Mouse (Mus musculus) liver, embryonic 14.5 days (tissue): ENCODE results near the gene Mettl7b. TPM values are rescaled to one million over a fixed set of nuclear protein-coding genes. Genes with fewer than 3 reads are reported as not detected.
A peak's percentile ranks its signal among the peaks of the same experiment; 100 is the strongest.

Source experiments
- ATAC-seq: fragments of 200-750 bp; cut with Nextera tagmentation; 2 replicates; pipeline ENCODE4 v1.8.0; 2017; ENCODE audit warnings: moderate number of reproducible peaks, mild to moderate bottlenecking, moderate library complexity; ENCODE audit not compliant: insufficient read depth
- DNase-seq, 3 experiments: peaks; one replicate each; pipeline ENCODE4 v3.0.0-alpha.2; 2012 to 2013; ENCODE audit warnings: low read depth in 3 of 3, low spot score in 3 of 3
- H3K27ac ChIP-seq: fragments of 300-500 bp; sonication (generic); 2 replicates; pipeline ENCODE4 v1.5.1; 2014; ENCODE audit warnings: moderate library complexity, mild to moderate bottlenecking, control low read depth, inconsistent platforms
- H3K27me3 ChIP-seq: fragments of 300-500 bp; sonication (generic); 2 replicates; pipeline ENCODE4 v1.6.1; 2014; ENCODE audit warnings: mild to moderate bottlenecking, low read length, moderate library complexity; ENCODE audit not compliant: control insufficient read depth, insufficient read depth
- H3K36me3 ChIP-seq: fragments of 300-500 bp; sonication (generic); replicated peaks from 2 replicates; pipeline ENCODE4 v1.6.1; 2014; ENCODE audit warnings: low read depth; ENCODE audit not compliant: control insufficient read depth, insufficient read depth
- H3K4me1 ChIP-seq, 2 experiments: fragments of 200-500 bp in 1 of 2; fragments of 300-500 bp in 1 of 2; sonication (generic) in 1 of 2; replicated peaks; 2 replicates each; pipeline ENCODE4 v1.6.1; 2012 to 2014; ENCODE audit warnings: antibody characterized with exemption in 1 of 2, inconsistent platforms in 1 of 2, low read length in 1 of 2; ENCODE audit not compliant: control insufficient read depth in 2 of 2, insufficient read depth in 2 of 2
- H3K4me2 ChIP-seq: fragments of 300-500 bp; sonication (generic); 2 replicates; pipeline ENCODE4 v1.6.1; 2014; ENCODE audit warnings: low read depth, mild to moderate bottlenecking, control low read depth, moderate library complexity
- H3K4me3 ChIP-seq, 2 experiments: fragments of 200-500 bp in 1 of 2; fragments of 300-500 bp in 1 of 2; sonication (generic) in 1 of 2; 2 replicates each; pipeline ENCODE4 v1.5.1; 2012 to 2014; ENCODE audit warnings: low read depth in 2 of 2, low read length in 2 of 2, mild to moderate bottlenecking in 2 of 2, control low read depth in 1 of 2, inconsistent platforms in 1 of 2, moderate library complexity in 1 of 2; ENCODE audit not compliant: insufficient read depth in 1 of 2
- H3K9ac ChIP-seq: fragments of 300-500 bp; sonication (generic); replicated peaks from 2 replicates; pipeline ENCODE4 v1.6.1; 2014; ENCODE audit warnings: mild to moderate bottlenecking, control low read depth, moderate library complexity
- H3K9me3 ChIP-seq: fragments of 300-500 bp; sonication (generic); 2 replicates; pipeline ENCODE4 v1.6.1; 2016; ENCODE audit warnings: low read length, mixed read lengths; ENCODE audit not compliant: control insufficient read depth
- CTCF ChIP-seq: IDR thresholded peaks from 2 replicates; pipeline ENCODE4 v1.5.1; 2016; ENCODE audit warnings: antibody characterized with exemption, low read depth, control low read depth
- EP300 ChIP-seq: IDR thresholded peaks from 2 replicates; pipeline ENCODE4 v1.6.1; 2016; ENCODE audit warnings: antibody characterized with exemption, low read depth
- WGBS: fragments of 180-500 bp; shearing (Covaris S2); extraction: QIAGEN DNeasy Blood & Tissue Kit; methylation state at CpG from one replicate; pipeline ENCODE4 v1.1.7; 2014; ENCODE audit not compliant: insufficient replicate concordance; 5-methylcytosine and 5-hydroxymethylcytosine counted together
- polyA plus RNA-seq, 2 experiments: library from polyadenylated mRNA; depleted of rRNA in 1 of 2; stranded (reverse) in 1 of 2; unstranded in 1 of 2; fragments of >200 nt; fragmentation: Nextera tagmentation in 1 of 2; extraction: Ambion mirVana in 1 of 2; gene quantifications; 2 replicates each; pipeline versions ENCODE4 v1.2.1 to v1.2.3; 2012 to 2014

The Mettl7b gene
- not detected in 2 replicates for polyA plus RNA-seq (2012; rRNA removed)
- polyA plus RNA-seq (2014; fragmentation: Nextera tagmentation; extraction: Ambion mirVana), result not detected in 2 replicates

DNA sequence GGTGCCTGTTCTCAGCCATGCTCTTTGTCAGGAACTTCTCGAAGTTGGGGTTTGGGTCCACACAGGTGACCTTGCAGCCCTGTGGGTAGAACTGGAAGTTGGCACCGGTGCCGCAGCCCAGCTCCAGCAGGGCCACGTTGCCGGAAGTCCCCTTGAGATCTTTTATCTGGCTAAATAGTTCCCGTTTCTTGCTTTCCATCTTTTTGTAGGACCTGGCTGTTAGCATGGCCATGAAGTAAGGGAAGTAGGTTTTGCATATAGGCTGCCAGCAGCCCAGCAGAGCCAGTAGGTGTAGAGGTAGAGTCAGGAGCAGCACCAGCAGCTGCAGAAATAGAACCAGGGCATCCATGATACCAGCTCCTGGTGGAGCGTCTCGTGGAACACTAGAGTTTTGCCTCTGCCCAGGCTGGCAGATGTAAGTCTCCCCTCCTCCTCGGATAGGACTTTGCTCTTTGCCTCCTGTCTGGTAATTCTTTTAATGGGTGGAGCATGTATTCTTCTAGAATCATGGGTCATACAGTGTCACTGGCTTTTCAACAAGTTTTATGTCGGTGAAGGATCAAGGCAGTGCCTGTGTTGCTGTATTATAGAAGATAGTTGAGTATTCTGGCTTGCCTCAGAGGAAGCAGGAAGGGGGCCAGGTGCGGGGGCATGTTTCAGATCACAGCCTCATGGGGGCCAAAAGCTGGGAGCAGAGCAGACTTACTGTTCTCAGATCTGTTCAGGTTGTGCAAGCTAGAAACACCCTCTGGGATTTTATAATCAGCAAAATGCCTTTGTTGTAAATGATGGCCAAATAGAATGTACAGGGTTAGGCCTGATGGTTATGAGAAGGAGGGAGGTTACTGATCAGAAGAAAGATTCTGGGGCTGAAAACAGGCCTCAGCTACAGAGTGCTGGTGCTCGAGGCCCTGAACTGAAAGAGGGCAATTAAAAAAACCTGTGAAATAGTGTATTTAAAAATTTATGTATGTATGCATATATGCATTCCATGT is at the start of gene Mettl7b:
Mettl7b (minus strand) TSS at position 399 of the 995 bp plus-strand sequence.
- Histone ChIP-seq H3K4me3 (no peak within 1 kb of the TSS), H3K4me1 (peaks cover 0 to 6% of the 10 kb centered on the region in 2 experiments; a peak in 1 of 4 replicates), H3K9ac (no peak within 1 kb of the TSS), H3K9me3 (no peaks in the 10 kb centered on the region), H3K4me2 (no peak within 1 kb of the TSS), H3K27ac (no peak within 1 kb of the TSS), H3K36me3 (no peaks in the 10 kb centered on the region), H3K27me3 (no peaks in the 10 kb centered on the region; the same call in 1 of the 2 replicates)
- no peak for ATAC-seq
- TF ChIP-seq CTCF, result no peak
- no peak for TF ChIP-seq EP300
- DNase-seq, result no peak
- 50% methylated on average over 12 of the region's 12 CpGs for WGBS

DNA sequence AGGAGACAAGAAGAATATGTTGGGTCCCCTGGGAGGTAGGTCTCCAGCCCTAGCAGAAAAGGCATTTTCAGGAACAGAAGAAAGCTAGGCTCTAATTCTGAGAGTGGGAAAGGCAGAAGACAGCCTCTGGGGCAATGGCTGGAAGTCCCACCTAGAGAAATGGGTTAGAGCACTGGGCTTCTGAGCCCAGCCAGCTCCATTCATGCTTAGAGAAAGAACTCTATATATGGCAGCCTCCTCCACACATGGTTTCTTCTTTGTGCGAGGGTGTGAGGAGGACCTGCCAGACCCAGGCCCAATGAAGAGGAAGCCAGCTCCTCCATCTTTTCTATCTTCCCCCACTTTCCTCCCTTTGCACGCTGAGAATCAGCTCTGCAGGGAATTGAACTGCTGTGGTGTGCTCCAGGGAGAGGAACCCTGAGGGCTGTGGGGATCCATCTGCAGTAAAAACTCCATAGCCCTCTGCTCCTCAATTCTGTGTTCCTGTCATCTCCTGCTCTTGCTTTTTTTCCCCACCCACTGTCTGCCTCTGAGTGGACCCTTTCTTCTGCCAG is 49.6 kb upstream of the Mettl7b start, which contains the start of gene Olfr763:
Olfr763 (plus strand) TSS at position 504 of the 554 bp plus-strand sequence.
- DNase-seq (no peak), ATAC-seq (no peak)
- no peaks in the 10 kb centered on the region for H3K4me1 ChIP-seq
- no peaks in the 10 kb centered on the region for H3K27me3 ChIP-seq
- no peaks in the 10 kb centered on the region for H3K36me3 ChIP-seq
- no peak within 1 kb of the TSS for H3K27ac ChIP-seq
- no peak for TF ChIP-seq EP300
- no peak for TF ChIP-seq CTCF
- 49% methylated on average over 2 of the region's 2 CpGs for WGBS
- H3K9me3 ChIP-seq, result no peaks in the 10 kb centered on the region
- H3K9ac ChIP-seq, result no peak within 1 kb of the TSS
- H3K4me2 ChIP-seq, result no peak within 1 kb of the TSS
- H3K4me3 ChIP-seq, result no peak within 1 kb of the TSS

DNA sequence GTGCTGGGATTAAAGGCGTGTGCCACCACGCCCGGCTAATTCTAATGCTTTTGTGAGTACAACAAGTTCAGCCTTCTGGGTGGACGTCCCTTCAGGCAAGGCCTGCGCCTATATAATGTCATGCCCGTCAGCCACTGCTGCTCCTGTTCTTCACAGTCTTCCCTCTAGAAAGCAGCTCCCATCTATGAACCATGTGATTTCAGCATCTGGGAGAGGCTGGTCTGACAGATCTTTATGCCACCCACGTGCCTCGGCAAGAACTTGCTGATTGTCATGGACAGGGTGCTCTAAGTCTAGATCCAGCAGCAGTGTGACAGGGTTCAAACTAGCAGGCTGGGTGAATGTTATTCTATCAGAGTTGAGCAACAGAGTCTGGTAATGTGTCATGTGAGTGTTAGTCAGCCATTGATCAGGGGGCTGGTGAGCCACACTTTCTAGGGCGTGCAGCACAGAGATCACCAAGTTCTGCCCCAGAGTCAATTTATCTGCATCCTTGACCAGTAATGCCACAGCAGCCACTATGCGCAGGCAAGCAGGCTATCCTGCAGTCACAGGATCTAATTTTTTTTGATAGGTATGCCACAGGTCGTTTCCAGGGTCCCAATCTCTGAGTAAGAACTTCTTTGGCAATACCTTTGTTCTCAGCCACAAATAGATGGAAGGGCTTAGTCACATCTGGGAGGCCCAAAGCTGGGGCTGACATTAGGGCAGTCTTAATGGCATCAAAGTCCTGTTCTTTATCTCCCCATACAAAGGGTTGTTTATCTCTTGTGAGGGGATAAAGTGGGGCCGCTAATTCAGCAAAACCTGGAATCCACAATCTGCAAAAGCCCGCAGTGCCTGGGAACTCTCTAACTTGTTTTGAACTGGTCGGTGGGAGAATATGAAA is 43.5 kb upstream of the Mettl7b start:
- no peak for ATAC-seq
- H3K9me3 ChIP-seq, result no peaks in the 10 kb centered on the region
- no peak overlapping the region for H3K27ac ChIP-seq
- no peaks in the 10 kb centered on the region for H3K27me3 ChIP-seq
- no peaks in the 10 kb centered on the region for H3K36me3 ChIP-seq
- H3K4me2 ChIP-seq, result no peak overlapping the region
- no peak overlapping the region for H3K9ac ChIP-seq
- DNase-seq, result no peak
- TF ChIP-seq CTCF, result no peak
- WGBS, result 64% methylated on average over 14 of the region's 14 CpGs
- no peaks in the 10 kb centered on the region for H3K4me1 ChIP-seq
- no peak overlapping the region for H3K4me3 ChIP-seq

- Histone ChIP-seq H3K9me3 (no peaks in the 10 kb centered on the region), H3K27me3 (no peaks in the 10 kb centered on the region), H3K4me1 (no peaks in the 10 kb centered on the region), H3K4me2 (no peak overlapping the region), H3K4me3 (no peak overlapping the region), H3K36me3 (no peaks in the 10 kb centered on the region), H3K9ac (no peak overlapping the region), H3K27ac (no peak overlapping the region)
- peak; percentile 18; the same call in 1 of the 2 replicates for ATAC-seq
- WGBS, result 48% methylated on average over 4 of the region's 4 CpGs
- TF ChIP-seq CTCF (no peak), EP300 (no peak)
- DNase-seq, result no peak
These were observed 35.8 kb upstream of the Mettl7b start for GRCm38 (mm10) chr10:128996523-128997040.
